Mouse (Mus musculus): Measurements from ENCODE around the gene Kank4.

DNA sequence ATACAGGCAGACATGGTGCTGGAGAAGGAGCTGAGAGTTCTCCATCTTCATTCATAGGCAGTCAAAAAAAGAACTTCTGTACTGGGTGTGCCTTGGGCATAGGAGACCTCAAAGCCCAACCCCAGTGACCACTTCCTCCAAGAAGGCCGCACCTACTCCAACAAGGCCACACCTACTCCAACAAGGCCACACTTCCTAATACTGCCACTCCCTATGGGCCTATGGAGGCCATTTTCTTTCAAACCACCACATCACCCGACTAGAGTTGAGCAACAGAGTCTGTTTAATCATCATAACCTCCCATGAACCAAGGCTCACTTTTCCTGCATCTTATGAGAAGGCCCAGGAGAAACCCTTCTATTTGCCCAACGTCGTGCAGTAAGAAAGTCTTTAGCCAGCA lies 27.9 kb upstream of the Kank4 start:
- TF ChIP-seq CTCF (IDR thresholded peaks at IDR 0.05 in 2 of 3, conservative IDR thresholded peaks at IDR 0.05 in 1 of 3; ENCODE audit: control insufficient read depth in 1 of 3, insufficient read depth in 1 of 3, low read depth in 2 of 3, low read length in 3 of 3, poor library complexity in 1 of 3, severe bottlenecking in 1 of 3) (no peak), NELFE (IDR thresholded peaks at IDR 0.05; ENCODE audit: low read depth, low read length) (no peak), CHD1 (IDR thresholded peaks at IDR 0.05; ENCODE audit: low read depth, low read length) (no peak), EP300 (IDR thresholded peaks at IDR 0.05; ENCODE audit: low read depth in 1 of 2, low read length in 2 of 2) (no peak), ZKSCAN1 (IDR thresholded peaks at IDR 0.05; ENCODE audit: low read depth, low read length) (no peak), POLR2A (IDR thresholded peaks at IDR 0.05; ENCODE audit: control insufficient read depth in 1 of 2, insufficient read depth in 1 of 2, low read depth in 1 of 2, low read length in 2 of 2, poor library complexity in 1 of 2) (no peak), MAFK (IDR thresholded peaks at IDR 0.05; ENCODE audit: borderline replicate concordance, low read depth, low read length) (no peak), ZMIZ1 (IDR thresholded peaks at IDR 0.05; ENCODE audit: low read depth, low read length) (no peak), TCF12 (IDR thresholded peaks at IDR 0.05; ENCODE audit: low read depth, low read length) (no peak), TBP (IDR thresholded peaks at IDR 0.05; ENCODE audit: low read depth, low read length) (no peak), POLR2AphosphoS2 (IDR thresholded peaks at IDR 0.05; ENCODE audit: low read length) (no peak), MAX (IDR thresholded peaks at IDR 0.05; ENCODE audit: low read length) (no peak)
